Mouse (Mus musculus): ENCODE data around the gene Ddit4l. TPM values are rescaled to one million over a fixed set of nuclear protein-coding genes. Genes with fewer than 3 reads are reported as not detected.

Gene Ddit4l
- total and polyA plus RNA-seq, 2 experiments from 2014 or later: 1.8 to 10.3 TPM

DNA sequence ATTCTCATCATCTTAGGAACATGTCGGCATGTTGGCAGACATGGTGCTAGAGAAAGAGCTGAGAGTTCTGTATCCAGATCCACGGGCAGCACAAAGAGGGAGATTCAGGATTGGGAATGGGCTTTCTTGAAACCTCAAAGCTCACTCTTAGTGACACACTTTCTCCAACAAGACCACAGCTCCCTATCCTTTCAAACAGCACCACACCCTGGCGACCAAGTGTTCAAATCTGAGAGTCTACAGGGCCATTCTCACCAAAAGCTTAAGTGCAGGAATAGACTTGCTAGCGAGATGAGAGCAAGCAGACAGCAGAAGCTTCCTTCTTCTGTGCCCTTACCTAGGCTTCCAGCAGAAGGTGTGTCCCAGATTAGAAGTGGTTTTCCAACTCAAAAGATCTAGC is 15.2 kb downstream of the Ddit4l start:
- no peak for ATAC-seq (ENCODE audit: insufficient read depth, low read depth)
- no peaks in the 10 kb centered on the region for H3K36me3 ChIP-seq (replicated peaks; ENCODE audit: control insufficient read depth, insufficient read depth, low read length)
- H3K4me1 ChIP-seq (ENCODE audit: control insufficient read depth, insufficient read depth): no peaks in the 10 kb centered on the region
- no peak overlapping the region for H3K4me3 ChIP-seq (ENCODE audit: low read depth, low read length)
- TF ChIP-seq EP300 (IDR thresholded peaks at IDR 0.05; ENCODE audit: low read depth) (no peak), CTCF (IDR thresholded peaks at IDR 0.05; ENCODE audit: low read depth) (no peak)
- 79% methylated on average over 4 of the region's 4 CpGs for WGBS
- no peak overlapping the region for H3K27ac ChIP-seq (ENCODE audit: low read depth)
- no peak for DNase-seq (ENCODE audit: low spot score)
- no peak overlapping the region for H3K4me2 ChIP-seq (ENCODE audit: low read depth, low read length)
- no peaks in the 10 kb centered on the region for H3K9me3 ChIP-seq (replicated peaks; ENCODE audit: control insufficient read depth, low read length)
- H3K27me3 ChIP-seq (ENCODE audit: control insufficient read depth, insufficient read depth, low read length): no peaks in the 10 kb centered on the region
- H3K9ac ChIP-seq (replicated peaks; ENCODE audit: low read depth, low read length): no peak overlapping the region

DNA sequence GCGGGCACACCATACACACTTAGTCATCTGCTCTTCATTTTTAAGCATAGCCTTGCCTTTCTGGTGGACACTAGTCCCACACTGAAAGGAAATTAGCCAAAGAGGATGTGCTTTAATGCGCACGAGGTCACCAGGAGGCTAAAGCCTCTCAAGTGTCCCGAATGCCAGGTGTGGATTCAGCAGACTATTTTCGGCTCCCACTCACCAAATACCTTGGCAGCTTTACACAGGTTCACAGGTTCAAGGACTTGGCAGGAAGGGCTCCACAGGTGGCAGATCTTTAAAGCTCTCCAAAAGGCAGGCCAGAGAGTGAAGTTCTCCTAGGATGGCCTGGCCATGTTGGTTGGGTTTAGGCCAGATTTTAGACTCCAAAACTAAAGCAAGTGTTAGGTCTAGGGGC is 19.8 kb downstream of the Ddit4l start:
- Histone ChIP-seq H3K9me3 (replicated peaks; ENCODE audit: control insufficient read depth, low read length) (no peaks in the 10 kb centered on the region), H3K9ac (replicated peaks; ENCODE audit: low read depth, low read length) (no peak overlapping the region), H3K4me1 (ENCODE audit: control insufficient read depth, insufficient read depth) (no peaks in the 10 kb centered on the region), H3K27ac (ENCODE audit: low read depth) (no peak overlapping the region), H3K4me2 (ENCODE audit: low read depth, low read length) (no peak overlapping the region), H3K4me3 (ENCODE audit: low read depth, low read length) (no peak overlapping the region), H3K27me3 (ENCODE audit: control insufficient read depth, insufficient read depth, low read length) (no peaks in the 10 kb centered on the region), H3K36me3 (replicated peaks; ENCODE audit: control insufficient read depth, insufficient read depth, low read length) (no peaks in the 10 kb centered on the region)
- DNase-seq (ENCODE audit: low spot score) (no peak), ATAC-seq (ENCODE audit: insufficient read depth, low read depth) (no peak)
- WGBS: 60% methylated on average over 5 of the region's 5 CpGs
- TF ChIP-seq EP300 (IDR thresholded peaks at IDR 0.05; ENCODE audit: low read depth) (no peak), CTCF (IDR thresholded peaks at IDR 0.05; ENCODE audit: low read depth) (no peak)

DNA sequence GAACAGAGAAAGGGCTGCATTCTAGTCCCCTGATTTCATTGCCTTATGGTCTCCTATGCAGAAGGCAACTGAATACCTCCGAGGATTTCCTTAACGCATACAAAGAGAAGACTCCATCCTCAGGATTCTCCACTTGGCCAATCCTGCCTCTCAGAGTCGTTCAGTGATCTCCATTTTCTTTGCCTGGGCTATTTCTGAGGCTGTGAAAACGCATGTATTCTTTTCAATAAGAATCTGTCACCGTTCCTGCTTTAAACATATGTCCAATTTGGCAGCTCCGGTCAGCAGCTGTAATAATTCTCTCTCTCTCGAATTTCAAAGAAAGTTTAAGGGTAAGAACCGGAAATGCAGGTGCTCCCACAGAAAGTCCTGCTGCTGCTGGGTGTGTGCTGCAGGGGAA is 20.7 kb downstream of the Ddit4l start:
- H3K27me3 ChIP-seq (ENCODE audit: control insufficient read depth, insufficient read depth, low read length): no peaks in the 10 kb centered on the region
- H3K36me3 ChIP-seq (replicated peaks; ENCODE audit: control insufficient read depth, insufficient read depth, low read length): no peaks in the 10 kb centered on the region
- ATAC-seq (ENCODE audit: insufficient read depth, low read depth) (no peak), DNase-seq (ENCODE audit: low spot score) (no peak)
- no peaks in the 10 kb centered on the region for H3K9me3 ChIP-seq (replicated peaks; ENCODE audit: control insufficient read depth, low read length)
- no peak overlapping the region for H3K9ac ChIP-seq (replicated peaks; ENCODE audit: low read depth, low read length)
- no peaks in the 10 kb centered on the region for H3K4me1 ChIP-seq (ENCODE audit: control insufficient read depth, insufficient read depth)
- WGBS: 66% methylated on average over 8 of the region's 8 CpGs
- H3K27ac ChIP-seq (ENCODE audit: low read depth): no peak overlapping the region
- no peak overlapping the region for H3K4me2 ChIP-seq (ENCODE audit: low read depth, low read length)
- TF ChIP-seq EP300 (IDR thresholded peaks at IDR 0.05; ENCODE audit: low read depth) (no peak), CTCF (IDR thresholded peaks at IDR 0.05; ENCODE audit: low read depth) (no peak)
- no peak overlapping the region for H3K4me3 ChIP-seq (ENCODE audit: low read depth, low read length)

DNA sequence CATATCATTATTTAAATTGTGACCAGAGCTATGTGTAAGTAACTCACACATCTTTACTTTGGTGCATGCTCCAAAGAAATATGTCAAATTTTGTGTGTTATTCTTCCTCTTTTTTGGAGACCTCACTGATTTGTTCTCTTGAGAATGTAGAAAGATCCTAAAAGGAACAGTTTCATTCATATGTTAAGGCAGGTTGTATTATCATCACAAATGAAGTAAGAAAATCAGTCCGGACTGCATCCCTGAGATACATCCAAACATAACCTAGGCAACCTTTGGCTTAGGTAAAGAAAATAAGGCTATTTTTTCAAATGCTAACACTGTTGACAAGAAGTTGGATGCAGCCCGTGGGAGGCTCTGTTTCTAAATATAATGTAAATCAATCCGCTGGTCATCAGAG is 21.2 kb downstream of the Ddit4l start:
- Histone ChIP-seq H3K36me3 (replicated peaks; ENCODE audit: control insufficient read depth, insufficient read depth, low read length) (no peaks in the 10 kb centered on the region), H3K9ac (replicated peaks; ENCODE audit: low read depth, low read length) (no peak overlapping the region), H3K4me3 (ENCODE audit: low read depth, low read length) (no peak overlapping the region), H3K27ac (ENCODE audit: low read depth) (no peak overlapping the region), H3K27me3 (ENCODE audit: control insufficient read depth, insufficient read depth, low read length) (no peaks in the 10 kb centered on the region), H3K4me2 (ENCODE audit: low read depth, low read length) (no peak overlapping the region), H3K9me3 (replicated peaks; ENCODE audit: control insufficient read depth, low read length) (no peaks in the 10 kb centered on the region), H3K4me1 (ENCODE audit: control insufficient read depth, insufficient read depth) (no peaks in the 10 kb centered on the region)
- WGBS: 64% methylated on average over 3 of the region's 3 CpGs
- TF ChIP-seq EP300 (IDR thresholded peaks at IDR 0.05; ENCODE audit: low read depth) (no peak), CTCF (IDR thresholded peaks at IDR 0.05; ENCODE audit: low read depth) (no peak)
- DNase-seq (ENCODE audit: low spot score) (no peak), ATAC-seq (ENCODE audit: insufficient read depth, low read depth) (no peak)

DNA sequence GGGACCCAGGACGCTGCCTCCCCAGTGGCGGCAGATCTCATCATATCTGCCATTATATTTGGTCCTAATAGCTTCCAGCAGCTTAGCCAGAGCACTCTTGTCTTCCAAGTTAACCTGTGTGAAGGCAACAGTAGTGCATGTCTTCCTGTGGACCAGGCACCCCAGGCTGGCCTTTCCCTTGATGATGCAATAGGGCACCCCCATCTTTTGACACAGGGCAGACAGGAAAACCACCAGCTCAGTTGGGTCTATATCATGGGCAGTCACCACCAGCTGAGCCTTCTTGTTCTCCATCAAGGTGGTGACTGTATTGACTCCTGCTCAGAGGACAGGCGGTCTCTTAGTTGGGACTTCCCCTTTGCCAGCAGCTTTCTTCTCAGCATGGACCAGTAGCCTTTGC is 22.7 kb downstream of the Ddit4l start:
- TF ChIP-seq CTCF (IDR thresholded peaks at IDR 0.05; ENCODE audit: low read depth) (no peak), EP300 (IDR thresholded peaks at IDR 0.05; ENCODE audit: low read depth) (no peak)
- DNase-seq (ENCODE audit: low spot score) (no peak), ATAC-seq (ENCODE audit: insufficient read depth, low read depth) (no peak)
- no peak overlapping the region for H3K27ac ChIP-seq (ENCODE audit: low read depth)
- no peaks in the 10 kb centered on the region for H3K36me3 ChIP-seq (replicated peaks; ENCODE audit: control insufficient read depth, insufficient read depth, low read length)
- H3K9me3 ChIP-seq (replicated peaks; ENCODE audit: control insufficient read depth, low read length): no peaks in the 10 kb centered on the region
- H3K4me2 ChIP-seq (ENCODE audit: low read depth, low read length): no peak overlapping the region
- H3K9ac ChIP-seq (replicated peaks; ENCODE audit: low read depth, low read length): no peak overlapping the region
- no peaks in the 10 kb centered on the region for H3K4me1 ChIP-seq (ENCODE audit: control insufficient read depth, insufficient read depth)
- no peak overlapping the region for H3K4me3 ChIP-seq (ENCODE audit: low read depth, low read length)
- H3K27me3 ChIP-seq (ENCODE audit: control insufficient read depth, insufficient read depth, low read length): no peaks in the 10 kb centered on the region
- WGBS: 80% methylated on average over 3 of the region's 3 CpGs

DNA sequence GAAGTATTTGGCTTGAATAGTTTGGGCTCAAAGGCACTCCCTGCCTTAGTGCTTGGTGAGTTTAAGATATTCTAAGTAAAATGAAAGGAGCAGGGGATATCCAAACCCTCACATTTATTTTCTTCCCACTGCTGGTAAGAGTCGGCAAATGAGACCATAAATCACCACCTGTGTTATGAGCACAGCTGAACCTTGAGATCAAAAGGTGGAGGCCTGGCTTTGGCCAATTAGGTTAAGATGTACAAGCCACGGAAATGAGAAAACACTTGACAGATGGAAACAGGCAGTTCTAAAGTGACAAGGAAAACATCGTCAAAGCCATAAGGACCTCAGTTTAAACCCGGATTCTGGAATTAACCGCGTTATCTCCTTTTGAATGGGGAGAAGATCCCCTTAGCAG is 23.5 kb downstream of the Ddit4l start:
- H3K27ac ChIP-seq (ENCODE audit: low read depth): no peak overlapping the region
- H3K4me2 ChIP-seq (ENCODE audit: low read depth, low read length): no peak overlapping the region
- H3K4me1 ChIP-seq (ENCODE audit: control insufficient read depth, insufficient read depth): no peaks in the 10 kb centered on the region
- no peaks in the 10 kb centered on the region for H3K9me3 ChIP-seq (replicated peaks; ENCODE audit: control insufficient read depth, low read length)
- no peaks in the 10 kb centered on the region for H3K27me3 ChIP-seq (ENCODE audit: control insufficient read depth, insufficient read depth, low read length)
- H3K4me3 ChIP-seq (ENCODE audit: low read depth, low read length): no peak overlapping the region
- DNase-seq (ENCODE audit: low spot score) (no peak), ATAC-seq (ENCODE audit: insufficient read depth, low read depth) (no peak)
- H3K9ac ChIP-seq (replicated peaks; ENCODE audit: low read depth, low read length): no peak overlapping the region
- TF ChIP-seq EP300 (IDR thresholded peaks at IDR 0.05; ENCODE audit: low read depth) (no peak), CTCF (IDR thresholded peaks at IDR 0.05; ENCODE audit: low read depth) (no peak)
- no peaks in the 10 kb centered on the region for H3K36me3 ChIP-seq (replicated peaks; ENCODE audit: control insufficient read depth, insufficient read depth, low read length)
- 77% methylated on average over 6 of the region's 6 CpGs for WGBS

Measured in heart, postnatal 0 days (tissue).